Mouse (Mus musculus): ENCODE measurements around the gene Stac2. TPM values are rescaled to one million over a fixed set of nuclear protein-coding genes. Genes with fewer than 3 reads are reported as not detected.
A peak's percentile ranks its signal among the peaks of the same experiment; 100 is the strongest.

The Stac2 gene
- polyA plus RNA-seq (2014; fragmentation: Nextera tagmentation; extraction: Ambion mirVana): 0.35 and 0.43 TPM in 2 replicates

GRCm38 (mm10) chr11:98052989-98053834 lies at the start of gene Stac2:
Gene Stac2 (minus strand): TSS chr11:98053462.
- Histone ChIP-seq H3K4me1 (replicated peaks; ENCODE audit: control insufficient read depth, insufficient read depth, low read length) (no peaks in the 10 kb centered on the region), H3K27me3 (replicated peaks; ENCODE audit: control insufficient read depth, insufficient read depth, low read length) (peaks cover 53% of the 10 kb centered on the region), H3K36me3 (ENCODE audit: control insufficient read depth, insufficient read depth, low read length) (no peaks in the 10 kb centered on the region), H3K27ac (ENCODE audit: low read depth) (no peak within 1 kb of the TSS), H3K9me3 (ENCODE audit: control insufficient read depth, low read length) (no peaks in the 10 kb centered on the region), H3K9ac (ENCODE audit: low read length) (no peak within 1 kb of the TSS; the same call in 1 of the 2 replicates), H3K4me3 (ENCODE audit: low read depth, low read length) (peak within 1 kb of the TSS; percentile 37), H3K4me2 (ENCODE audit: low read length) (peak within 1 kb of the TSS; percentile 67)
- peak; percentile 82 for DNase-seq (ENCODE audit: low spot score)
- ATAC-seq (replicated peaks; ENCODE audit: low FRiP score, low TSS enrichment, low read depth): peak; percentile 83
- 1% methylated on average over 47 of the region's 48 CpGs for WGBS

GRCm38 (mm10) chr11:98101332-98101731 lies 48.1 kb upstream of the Stac2 start:
- H3K27me3 ChIP-seq (replicated peaks; ENCODE audit: control insufficient read depth, insufficient read depth, low read length): no peaks in the 10 kb centered on the region
- no peak overlapping the region for H3K4me2 ChIP-seq (ENCODE audit: low read length)
- H3K9ac ChIP-seq (ENCODE audit: low read length): no peak overlapping the region
- DNase-seq (ENCODE audit: low spot score): no peak
- peaks cover 68% of the 10 kb centered on the region for H3K36me3 ChIP-seq (ENCODE audit: control insufficient read depth, insufficient read depth, low read length)
- no peaks in the 10 kb centered on the region for H3K4me1 ChIP-seq (replicated peaks; ENCODE audit: control insufficient read depth, insufficient read depth, low read length)
- H3K9me3 ChIP-seq (ENCODE audit: control insufficient read depth, low read length): no peaks in the 10 kb centered on the region
- no peak overlapping the region for H3K27ac ChIP-seq (ENCODE audit: low read depth)
- 92% methylated on average over 3 of the region's 3 CpGs for WGBS
- no peak for ATAC-seq (replicated peaks; ENCODE audit: low FRiP score, low TSS enrichment, low read depth)
- no peak overlapping the region for H3K4me3 ChIP-seq (ENCODE audit: low read depth, low read length)

GRCm38 (mm10) chr11:98090583-98090982 lies 37.3 kb upstream of the Stac2 start:
- WGBS: 95% methylated on average over 9 of the region's 9 CpGs
- DNase-seq (ENCODE audit: low spot score) (no peak), ATAC-seq (replicated peaks; ENCODE audit: low FRiP score, low TSS enrichment, low read depth) (no peak)
- Histone ChIP-seq H3K27ac (ENCODE audit: low read depth) (no peak overlapping the region), H3K4me3 (ENCODE audit: low read depth, low read length) (no peak overlapping the region), H3K4me2 (ENCODE audit: low read length) (no peak overlapping the region), H3K4me1 (replicated peaks; ENCODE audit: control insufficient read depth, insufficient read depth, low read length) (no peaks in the 10 kb centered on the region), H3K9me3 (ENCODE audit: control insufficient read depth, low read length) (no peaks in the 10 kb centered on the region), H3K9ac (ENCODE audit: low read length) (no peak overlapping the region), H3K36me3 (ENCODE audit: control insufficient read depth, insufficient read depth, low read length) (peaks cover 60% of the 10 kb centered on the region), H3K27me3 (replicated peaks; ENCODE audit: control insufficient read depth, insufficient read depth, low read length) (no peaks in the 10 kb centered on the region)

GRCm38 (mm10) chr11:98088224-98088623 lies 35.0 kb upstream of the Stac2 start:
- H3K4me3 ChIP-seq (ENCODE audit: low read depth, low read length): no peak overlapping the region
- H3K9me3 ChIP-seq (ENCODE audit: control insufficient read depth, low read length): no peaks in the 10 kb centered on the region
- WGBS: 56% methylated on average over 7 of the region's 7 CpGs
- no peak for DNase-seq (ENCODE audit: low spot score)
- no peaks in the 10 kb centered on the region for H3K27me3 ChIP-seq (replicated peaks; ENCODE audit: control insufficient read depth, insufficient read depth, low read length)
- H3K36me3 ChIP-seq (ENCODE audit: control insufficient read depth, insufficient read depth, low read length): peaks cover 45% of the 10 kb centered on the region
- H3K4me2 ChIP-seq (ENCODE audit: low read length): no peak overlapping the region
- ATAC-seq (replicated peaks; ENCODE audit: low FRiP score, low TSS enrichment, low read depth): 0 out of 2 replicates have a peak, but pooled peaks have one; percentile 43
- no peak overlapping the region for H3K27ac ChIP-seq (ENCODE audit: low read depth)
- H3K4me1 ChIP-seq (replicated peaks; ENCODE audit: control insufficient read depth, insufficient read depth, low read length): no peaks in the 10 kb centered on the region
- no peak overlapping the region for H3K9ac ChIP-seq (ENCODE audit: low read length)

- 82% methylated on average over 7 of the region's 7 CpGs for WGBS
These were observed 33.3 kb upstream of the Stac2 start for GRCm38 (mm10) chr11:98086574-98086973.

GRCm38 (mm10) chr11:98086141-98086540 lies 32.9 kb upstream of the Stac2 start:
- Histone ChIP-seq H3K9ac (ENCODE audit: low read length) (no peak overlapping the region), H3K36me3 (ENCODE audit: control insufficient read depth, insufficient read depth, low read length) (peaks cover 26% of the 10 kb centered on the region), H3K27me3 (replicated peaks; ENCODE audit: control insufficient read depth, insufficient read depth, low read length) (no peaks in the 10 kb centered on the region), H3K27ac (ENCODE audit: low read depth) (no peak overlapping the region), H3K4me3 (ENCODE audit: low read depth, low read length) (no peak overlapping the region), H3K4me1 (replicated peaks; ENCODE audit: control insufficient read depth, insufficient read depth, low read length) (no peaks in the 10 kb centered on the region), H3K4me2 (ENCODE audit: low read length) (no peak overlapping the region), H3K9me3 (ENCODE audit: control insufficient read depth, low read length) (no peaks in the 10 kb centered on the region)
- ATAC-seq (replicated peaks; ENCODE audit: low FRiP score, low TSS enrichment, low read depth) (no peak), DNase-seq (ENCODE audit: low spot score) (no peak)
- 91% methylated on average over 9 of the region's 9 CpGs for WGBS

More at GRCm38 (mm10) chr11:98086574-98086973, 33.3 kb upstream of the Stac2 start:
- Histone ChIP-seq H3K36me3 (ENCODE audit: control insufficient read depth, insufficient read depth, low read length) (peaks cover 30% of the 10 kb centered on the region), H3K9ac (ENCODE audit: low read length) (no peak overlapping the region), H3K4me1 (replicated peaks; ENCODE audit: control insufficient read depth, insufficient read depth, low read length) (no peaks in the 10 kb centered on the region), H3K4me3 (ENCODE audit: low read depth, low read length) (no peak overlapping the region), H3K27me3 (replicated peaks; ENCODE audit: control insufficient read depth, insufficient read depth, low read length) (no peaks in the 10 kb centered on the region), H3K4me2 (ENCODE audit: low read length) (no peak overlapping the region), H3K9me3 (ENCODE audit: control insufficient read depth, low read length) (no peaks in the 10 kb centered on the region), H3K27ac (ENCODE audit: low read depth) (no peak overlapping the region)
- ATAC-seq (replicated peaks; ENCODE audit: low FRiP score, low TSS enrichment, low read depth) (no peak), DNase-seq (ENCODE audit: low spot score) (no peak)

- no peaks in the 10 kb centered on the region for H3K4me1 ChIP-seq (replicated peaks; ENCODE audit: control insufficient read depth, insufficient read depth, low read length)
- no peaks in the 10 kb centered on the region for H3K36me3 ChIP-seq (ENCODE audit: control insufficient read depth, insufficient read depth, low read length)
- no peaks in the 10 kb centered on the region for H3K27me3 ChIP-seq (replicated peaks; ENCODE audit: control insufficient read depth, insufficient read depth, low read length)
- H3K9ac ChIP-seq (ENCODE audit: low read length): no peak overlapping the region
- no peak overlapping the region for H3K27ac ChIP-seq (ENCODE audit: low read depth)
- DNase-seq (ENCODE audit: low spot score) (no peak), ATAC-seq (replicated peaks; ENCODE audit: low FRiP score, low TSS enrichment, low read depth) (no peak)
- no peaks in the 10 kb centered on the region for H3K9me3 ChIP-seq (ENCODE audit: control insufficient read depth, low read length)
- H3K4me2 ChIP-seq (ENCODE audit: low read length): no peak overlapping the region
- WGBS: 92% methylated on average over 7 of the region's 7 CpGs
- no peak overlapping the region for H3K4me3 ChIP-seq (ENCODE audit: low read depth, low read length)
These were observed 29.5 kb upstream of the Stac2 start for GRCm38 (mm10) chr11:98082745-98083144.

- H3K36me3 ChIP-seq (ENCODE audit: control insufficient read depth, insufficient read depth, low read length): no peaks in the 10 kb centered on the region
- ATAC-seq (replicated peaks; ENCODE audit: low FRiP score, low TSS enrichment, low read depth): no peak
- 83% methylated on average over 6 of the region's 6 CpGs for WGBS
- H3K4me3 ChIP-seq (ENCODE audit: low read depth, low read length): no peak overlapping the region
- DNase-seq (ENCODE audit: low spot score): no peak
- H3K4me1 ChIP-seq (replicated peaks; ENCODE audit: control insufficient read depth, insufficient read depth, low read length): no peaks in the 10 kb centered on the region
- H3K4me2 ChIP-seq (ENCODE audit: low read length): no peak overlapping the region
- no peaks in the 10 kb centered on the region for H3K27me3 ChIP-seq (replicated peaks; ENCODE audit: control insufficient read depth, insufficient read depth, low read length)
- H3K9me3 ChIP-seq (ENCODE audit: control insufficient read depth, low read length): no peaks in the 10 kb centered on the region
- H3K9ac ChIP-seq (ENCODE audit: low read length): no peak overlapping the region
- H3K27ac ChIP-seq (ENCODE audit: low read depth): no peak overlapping the region
These were observed 27.2 kb upstream of the Stac2 start for GRCm38 (mm10) chr11:98080450-98080849.

GRCm38 (mm10) chr11:98077086-98077485 lies 23.8 kb upstream of the Stac2 start:
- H3K9me3 ChIP-seq (ENCODE audit: control insufficient read depth, low read length): 0 out of 2 replicates have a peak, but pooled peaks cover 3% of the 10 kb centered on the region
- no peak overlapping the region for H3K4me2 ChIP-seq (ENCODE audit: low read length)
- no peak for DNase-seq (ENCODE audit: low spot score)
- no peaks in the 10 kb centered on the region for H3K4me1 ChIP-seq (replicated peaks; ENCODE audit: control insufficient read depth, insufficient read depth, low read length)
- no peak overlapping the region for H3K27ac ChIP-seq (ENCODE audit: low read depth)
- ATAC-seq (replicated peaks; ENCODE audit: low FRiP score, low TSS enrichment, low read depth): no peak
- no peak overlapping the region for H3K4me3 ChIP-seq (ENCODE audit: low read depth, low read length)
- no peak overlapping the region for H3K9ac ChIP-seq (ENCODE audit: low read length)
- H3K36me3 ChIP-seq (ENCODE audit: control insufficient read depth, insufficient read depth, low read length): no peaks in the 10 kb centered on the region
- H3K27me3 ChIP-seq (replicated peaks; ENCODE audit: control insufficient read depth, insufficient read depth, low read length): no peaks in the 10 kb centered on the region
- WGBS: 85% methylated on average over 8 of the region's 8 CpGs
